Mouse (Mus musculus) testis, adult 2 months (tissue): ENCODE measurements at regions not wholly inside any gene's neighbourhood (a gene's known extent, or its start where the extent isn't known, plus 50 kb on each side); places are given as distances from the start of the nearest gene placed in this dataset.

Experiments used
- CTCF ChIP-seq: fragments of 200-500 bp; IDR thresholded peaks from 2 replicates; pipeline ENCODE4 v1.5.1; 2012; ENCODE audit warnings: low read depth, mild to moderate bottlenecking, inconsistent platforms, low read length, moderate library complexity; ENCODE audit not compliant: control insufficient read depth, insufficient read depth, insufficient replicate concordance
- POLR2A ChIP-seq: fragments of 200-500 bp; IDR thresholded peaks from 2 replicates; pipeline ENCODE4 v1.6.1; 2012; ENCODE audit warnings: low read depth, mild to moderate bottlenecking, inconsistent platforms, low read length, moderate library complexity; ENCODE audit not compliant: control insufficient read depth

DNA sequence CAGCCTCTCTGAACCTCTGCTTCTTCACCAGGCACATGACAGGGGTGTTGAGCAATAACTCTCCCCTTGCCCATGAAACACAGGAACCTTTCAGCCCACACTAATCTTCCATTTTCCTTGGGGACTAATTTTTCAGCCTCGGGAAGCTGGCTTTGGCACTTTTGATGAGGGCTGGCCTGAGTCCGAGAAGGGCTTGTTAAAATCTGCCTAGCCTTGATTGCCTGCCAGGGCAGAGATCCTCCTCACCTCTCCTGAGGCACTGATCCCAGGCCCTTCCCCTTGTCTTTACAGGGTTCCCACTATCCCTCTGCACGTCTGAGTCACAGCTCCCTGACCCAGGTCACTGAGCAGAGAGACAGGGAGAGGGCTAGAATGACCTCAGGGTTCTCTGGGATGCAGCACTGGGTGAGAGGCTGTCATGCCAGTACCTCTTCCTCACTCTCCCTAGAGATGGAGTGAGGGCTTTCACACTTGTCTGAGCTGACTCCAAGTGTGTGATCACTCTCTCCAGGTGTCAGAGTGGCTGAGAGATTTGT is 90.7 kb upstream of the Lhx5 start:
- TF ChIP-seq POLR2A, result no peak
- no peak for TF ChIP-seq CTCF
